Comparison of ENCODE assay signal across 8 mouse cellular contexts in the genomic region with DNA sequence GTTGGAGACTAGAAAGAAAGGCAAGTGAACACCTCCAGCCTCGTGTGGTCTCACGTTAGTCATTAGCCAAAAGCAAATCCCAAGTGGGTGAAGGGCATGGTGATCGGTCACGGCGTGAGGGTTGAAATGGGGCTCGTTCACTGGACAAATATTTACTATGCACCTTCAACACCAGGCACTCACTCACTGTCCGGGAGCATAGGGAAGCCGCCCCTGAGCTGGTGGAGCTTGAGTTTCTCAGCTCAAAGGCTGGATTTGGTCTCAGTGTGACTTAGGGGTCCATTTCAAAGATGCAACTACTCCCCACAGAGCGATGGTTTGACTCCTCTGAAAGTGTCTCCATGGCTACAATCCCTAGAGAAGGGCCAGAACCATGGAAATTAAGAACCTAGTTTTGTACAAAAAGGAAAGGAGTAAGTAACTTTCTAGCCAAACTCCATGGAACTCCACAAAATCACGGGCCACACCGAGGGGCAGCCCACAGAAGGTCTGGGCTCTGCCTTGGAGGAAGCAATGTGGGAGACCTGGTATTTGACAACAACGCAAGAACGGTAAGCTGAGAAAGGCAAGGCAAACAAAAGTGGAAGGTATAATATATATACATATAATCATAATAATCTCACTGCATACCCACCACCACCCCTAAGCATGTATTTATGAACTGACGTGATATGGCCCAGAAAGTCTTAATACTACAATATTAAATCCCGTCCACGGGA.
DNase-seq lines count a peak whose midpoint lies in the region; ATAC-seq lines count a peak whose summit lies in the region.

No protein-coding gene starts in this region.

- intact Hi-C loops in left cerebral cortex, postnatal 10 days (cut with DNase I): loop anchor here (5.0 kb wide), 1 partner anchor 608 kb away; no protein-coding TSS in a partner anchor

- H3K4me3 ChIP-seq in heart, embryonic 12.5 days: peak overlapping the region; percentile 51
- H3K4me3 ChIP-seq in forebrain, embryonic 10.5 days: peak overlapping the region; percentile 46
- peak overlapping the region; percentile 25 for H3K4me3 ChIP-seq in lung, embryonic 16.5 days (ENCODE audit: low read length)

- no peak overlapping the region for H3K9ac ChIP-seq in heart, embryonic 12.5 days
- peak overlapping the region; percentile 48 for H3K9ac ChIP-seq in lung, embryonic 16.5 days (ENCODE audit: low read length)

- ATAC-seq in heart, embryonic 12.5 days (ENCODE audit: insufficient number of reproducible peaks, low FRiP score): no peak
- peak; percentile 76 for ATAC-seq in lung, embryonic 16.5 days (ENCODE audit: low read depth)
- ATAC-seq in erythroblast, adult 5-6 weeks (replicated peaks; ENCODE audit: low FRiP score, poor library complexity, severe bottlenecking): no peak

- no peaks in the 10 kb centered on the region for H3K9me3 ChIP-seq in heart, embryonic 12.5 days (replicated peaks)
- H3K9me3 ChIP-seq in forebrain, embryonic 10.5 days: no peaks in the 10 kb centered on the region
- no peaks in the 10 kb centered on the region for H3K9me3 ChIP-seq in lung, embryonic 16.5 days (ENCODE audit: control insufficient read depth, low read length)

- no peak for DNase-seq in heart, adult 9 months (ENCODE audit: low spot score in 2 of 2)
- no peak for DNase-seq in forebrain, embryonic 10.5 days (ENCODE audit: extremely low spot score, low spot score)
- DNase-seq in kidney, adult 8-10 months: peak; percentile 45 to 57
- DNase-seq in thymus, postnatal 10 days (ENCODE audit: low spot score in 2 of 2): peak; percentile 23 to 28
- DNase-seq in left cerebral cortex, postnatal 10 days (ENCODE audit: extremely low spot score in 1 of 2, low spot score in 2 of 2): no peak

- no peak overlapping the region for H3K27ac ChIP-seq in heart, embryonic 12.5 days (ENCODE audit: poor library complexity, severe bottlenecking)
- peak overlapping the region; percentile 80 for H3K27ac ChIP-seq in forebrain, embryonic 10.5 days
- peak overlapping the region; percentile 19; the same call in 1 of the 2 replicates for H3K27ac ChIP-seq in lung, embryonic 16.5 days (ENCODE audit: low read length)

- WGBS in heart, embryonic 12.5 days: 19% methylated on average over 16 of the region's 16 CpGs
- 8% methylated on average over 16 of the region's 16 CpGs for WGBS in forebrain, embryonic 10.5 days
- 21% methylated on average over 16 of the region's 16 CpGs for WGBS in lung, embryonic 16.5 days

- 0 out of 2 replicates have a peak, but pooled peaks cover 10% of the 10 kb centered on the region for H3K4me1 ChIP-seq in heart, embryonic 12.5 days (replicated peaks)
- H3K4me1 ChIP-seq in forebrain, embryonic 10.5 days: peaks cover 36% of the 10 kb centered on the region
- peaks cover 12% of the 10 kb centered on the region for H3K4me1 ChIP-seq in lung, embryonic 16.5 days (replicated peaks; ENCODE audit: control insufficient read depth, insufficient read depth, low read length)

- no peaks in the 10 kb centered on the region for H3K36me3 ChIP-seq in heart, embryonic 12.5 days
- H3K36me3 ChIP-seq in forebrain, embryonic 10.5 days (replicated peaks): no peaks in the 10 kb centered on the region
- H3K36me3 ChIP-seq in lung, embryonic 16.5 days (ENCODE audit: control insufficient read depth, insufficient read depth, low read length): no peaks in the 10 kb centered on the region

- H3K4me2 ChIP-seq in heart, embryonic 12.5 days: peak overlapping the region; percentile 78
- H3K4me2 ChIP-seq in lung, embryonic 16.5 days (ENCODE audit: low read depth, low read length): peak overlapping the region; percentile 63

- no peaks in the 10 kb centered on the region for H3K27me3 ChIP-seq in heart, embryonic 12.5 days (replicated peaks)
- peaks cover 28% of the 10 kb centered on the region for H3K27me3 ChIP-seq in forebrain, embryonic 10.5 days (ENCODE audit: poor library complexity, severe bottlenecking)
- H3K27me3 ChIP-seq in lung, embryonic 16.5 days (ENCODE audit: control insufficient read depth, insufficient read depth, low read depth, low read length): no peaks in the 10 kb centered on the region

Comparison
In these comparisons a context has a peak if more than half of its experiments do, and no peak if none do; other contexts are left out.
1. DNase-seq: peak in kidney, adult 8-10 months (2 of 2) and thymus, postnatal 10 days (2 of 2); none in heart, adult 9 months (0 of 2), forebrain, embryonic 10.5 days (single experiment) and left cerebral cortex, postnatal 10 days (0 of 2).
2. Peak in every context shown above with its lines, with median percentiles within 50 percentile points of each other: H3K4me3 ChIP-seq.